Mouse (Mus musculus) heart, embryonic 15.5 days (tissue): Measurements from ENCODE around the gene Mc3r. TPM values are rescaled to one million over a fixed set of nuclear protein-coding genes. Genes with fewer than 3 reads are reported as not detected.

Experiments
- ATAC-seq: fragments of 200-750 bp; cut with Nextera tagmentation; replicated peaks from 2 replicates; pipeline ENCODE4 v1.8.0; 2017; ENCODE audit warnings: low read depth, moderate TSS enrichment; ENCODE audit not compliant: insufficient number of reproducible peaks, insufficient read depth, low FRiP score
- H3K27ac ChIP-seq: fragments of 300-500 bp; sonication (generic); 2 replicates; pipeline ENCODE4 v1.5.1; 2015; ENCODE audit warnings: mild to moderate bottlenecking, inconsistent platforms
- H3K27me3 ChIP-seq: fragments of 300-500 bp; sonication (generic); 2 replicates; pipeline ENCODE4 v1.6.1; 2015; ENCODE audit warnings: inconsistent platforms
- H3K36me3 ChIP-seq: fragments of 300-500 bp; sonication (generic); 2 replicates; pipeline ENCODE4 v1.6.1; 2015; ENCODE audit warnings: mild to moderate bottlenecking, inconsistent platforms
- H3K4me1 ChIP-seq: fragments of 300-500 bp; sonication (generic); replicated peaks from 2 replicates; pipeline ENCODE4 v1.6.1; 2015; ENCODE audit warnings: inconsistent platforms
- H3K4me2 ChIP-seq: fragments of 300-500 bp; sonication (generic); 2 replicates; pipeline ENCODE4 v1.6.1; 2015; ENCODE audit warnings: inconsistent platforms, mild to moderate bottlenecking, moderate library complexity
- H3K4me3 ChIP-seq: fragments of 300-500 bp; sonication (generic); 2 replicates; pipeline ENCODE4 v1.5.1; 2015; ENCODE audit warnings: mild to moderate bottlenecking, inconsistent platforms
- H3K9ac ChIP-seq: fragments of 300-500 bp; sonication (generic); 2 replicates; pipeline ENCODE4 v1.6.1; 2015; ENCODE audit warnings: mild to moderate bottlenecking, inconsistent platforms
- H3K9me3 ChIP-seq: fragments of 300-500 bp; sonication (generic); replicated peaks from 2 replicates; pipeline ENCODE4 v1.6.1; 2016; ENCODE audit warnings: inconsistent platforms
- WGBS: fragments of 180-500 bp; shearing (Covaris S2); methylation state at CpG from one replicate; pipeline ENCODE4 v1.1.7; 2015; ENCODE audit warnings: mixed read lengths; 5-methylcytosine and 5-hydroxymethylcytosine counted together
- polyA plus RNA-seq: library from polyadenylated mRNA; unstranded; fragments of >200 nt; fragmentation: Nextera tagmentation; extraction: Ambion mirVana; gene quantifications from 2 replicates; pipeline ENCODE4 v1.2.1, GENCODE M21; 2015

Gene Mc3r
- polyA plus RNA-seq, 1 experiment from 2014 or later, result not detected

DNA sequence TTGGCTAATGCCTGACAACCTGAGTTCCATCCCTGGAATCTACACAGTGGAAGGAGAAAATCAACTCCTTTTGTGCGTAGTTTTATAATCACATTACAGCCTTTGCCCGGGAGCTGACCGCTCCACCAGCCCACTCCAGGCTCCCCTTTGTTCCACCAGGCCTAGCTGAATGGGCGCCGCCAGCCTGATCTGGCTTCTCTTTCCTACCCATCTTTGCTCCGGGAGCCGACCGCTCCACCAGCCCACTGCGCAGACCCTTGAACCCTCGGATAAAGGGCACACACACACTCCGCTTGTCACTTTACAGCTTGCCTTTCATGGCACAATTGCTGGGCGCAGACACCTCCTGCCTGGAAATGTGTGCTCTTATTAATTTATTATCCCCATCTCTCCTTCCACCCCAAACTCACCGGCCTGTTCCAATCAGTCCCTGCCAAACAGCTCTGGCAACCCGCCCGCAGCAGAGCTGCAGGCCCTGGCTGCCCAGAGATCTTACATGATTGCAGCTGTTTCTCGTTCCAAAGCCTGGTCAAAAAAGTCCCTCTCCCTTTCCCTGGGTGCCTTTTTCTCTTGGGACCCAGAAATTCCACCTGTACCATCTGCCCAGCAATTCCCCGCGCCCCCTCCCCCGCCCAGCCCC, 33.9 kb downstream of the Mc3r start:
- Histone ChIP-seq H3K9me3 (no peaks in the 10 kb centered on the region), H3K27ac (no peak overlapping the region), H3K4me1 (no peaks in the 10 kb centered on the region), H3K9ac (no peak overlapping the region), H3K27me3 (no peaks in the 10 kb centered on the region), H3K36me3 (no peaks in the 10 kb centered on the region), H3K4me2 (no peak overlapping the region), H3K4me3 (no peak overlapping the region)
- no peak for ATAC-seq
- 77% methylated on average over 19 of the region's 19 CpGs for WGBS

DNA sequence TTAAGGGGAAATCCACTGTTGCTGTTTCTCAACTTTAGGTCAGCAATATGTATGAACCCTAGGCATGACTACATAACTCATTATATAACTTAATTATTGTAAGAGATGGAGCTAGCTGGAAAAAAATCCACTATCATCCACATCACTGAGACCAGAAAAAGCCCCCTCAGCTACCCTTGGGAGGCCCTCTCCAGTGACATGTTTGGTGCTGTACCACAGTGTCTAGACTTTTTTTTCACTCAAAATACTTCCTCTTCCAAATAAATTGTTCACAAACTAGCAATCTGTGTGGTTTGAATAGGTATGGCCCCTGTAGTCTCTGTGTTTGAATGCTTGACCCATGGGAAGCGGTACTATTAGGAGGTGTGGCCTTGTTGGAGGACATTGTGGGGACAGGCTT, 39.4 kb downstream of the Mc3r start:
- WGBS, result 89% methylated on average over 1 of the region's 1 CpGs
- Histone ChIP-seq H3K27ac (no peak overlapping the region), H3K4me1 (no peaks in the 10 kb centered on the region), H3K4me3 (no peak overlapping the region), H3K27me3 (no peaks in the 10 kb centered on the region), H3K9me3 (no peaks in the 10 kb centered on the region), H3K36me3 (no peaks in the 10 kb centered on the region), H3K4me2 (no peak overlapping the region), H3K9ac (no peak overlapping the region)
- ATAC-seq, result no peak

DNA sequence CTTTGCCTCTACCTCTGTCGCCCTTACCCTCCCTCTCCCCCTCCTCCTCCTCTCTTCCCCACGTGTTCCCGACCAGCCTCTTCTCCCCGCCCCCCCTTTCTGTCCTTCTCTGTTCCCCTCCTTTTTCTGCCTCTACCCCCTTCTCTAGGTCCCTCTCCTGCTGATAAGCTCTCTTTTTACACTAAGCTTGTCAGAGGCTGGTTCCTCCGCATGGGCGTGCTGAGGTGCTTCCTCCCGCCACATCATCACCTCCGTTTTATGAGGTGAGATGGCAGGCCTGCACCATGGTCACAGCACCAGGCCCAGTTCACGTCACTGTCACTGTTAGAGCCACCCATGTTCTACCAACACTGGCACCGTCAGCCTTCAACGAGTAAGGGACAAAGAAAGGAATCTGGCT, 40.7 kb downstream of the Mc3r start:
- H3K4me3 ChIP-seq, result no peak overlapping the region
- no peak overlapping the region for H3K4me2 ChIP-seq
- no peak overlapping the region for H3K27ac ChIP-seq
- WGBS, result 22% methylated on average over 11 of the region's 11 CpGs
- no peaks in the 10 kb centered on the region for H3K36me3 ChIP-seq
- H3K9ac ChIP-seq, result no peak overlapping the region
- H3K27me3 ChIP-seq, result no peaks in the 10 kb centered on the region
- no peaks in the 10 kb centered on the region for H3K4me1 ChIP-seq
- no peaks in the 10 kb centered on the region for H3K9me3 ChIP-seq
- ATAC-seq, result no peak; the same call in 1 of the 2 replicates

DNA sequence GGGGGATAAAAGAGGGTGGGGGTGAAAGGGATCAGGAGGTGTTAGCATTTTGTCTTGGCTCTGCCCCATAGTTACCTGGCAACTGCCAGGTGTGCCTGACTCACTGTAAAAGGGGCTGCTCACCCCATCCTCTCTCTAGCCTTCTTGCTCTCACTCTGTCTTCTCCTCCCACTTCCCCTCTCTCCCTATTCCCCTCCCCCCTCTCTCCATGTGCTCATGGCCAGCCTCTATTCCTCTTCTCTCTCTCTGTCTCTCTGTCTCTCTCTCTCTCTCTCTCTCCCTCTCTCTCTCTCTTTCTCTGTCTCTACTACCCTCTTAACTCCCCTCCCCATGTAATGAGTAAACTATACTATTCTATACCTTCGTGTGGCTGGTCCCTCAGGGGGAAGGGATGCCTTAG, 41.3 kb downstream of the Mc3r start:
- Histone ChIP-seq H3K9ac (no peak overlapping the region), H3K4me2 (no peak overlapping the region), H3K27ac (no peak overlapping the region)

DNA sequence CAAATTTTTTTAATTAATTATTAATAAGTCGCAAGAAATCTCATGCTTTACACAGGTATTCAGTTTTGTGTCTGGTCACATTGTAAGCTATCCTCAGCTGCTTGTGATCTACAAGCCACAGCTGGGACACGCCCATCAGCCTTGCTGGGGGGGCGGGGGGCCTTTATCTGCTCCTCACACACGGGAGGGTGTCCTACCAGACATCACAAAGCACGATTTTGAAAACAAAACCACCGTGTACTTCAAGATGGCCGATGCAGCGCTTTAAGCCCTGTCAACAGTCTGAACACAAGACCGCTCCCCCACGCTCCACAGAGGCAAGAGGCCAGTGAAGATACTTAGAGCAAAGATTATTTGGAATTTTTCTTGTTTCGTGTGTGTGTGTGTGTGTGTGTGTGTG, 42.2 kb downstream of the Mc3r start:
- Histone ChIP-seq H3K36me3 (no peaks in the 10 kb centered on the region), H3K4me1 (no peaks in the 10 kb centered on the region), H3K9me3 (no peaks in the 10 kb centered on the region), H3K4me2 (no peak overlapping the region), H3K27ac (no peak overlapping the region), H3K9ac (no peak overlapping the region), H3K4me3 (no peak overlapping the region), H3K27me3 (no peaks in the 10 kb centered on the region)
- ATAC-seq, result no peak
- WGBS, result 64% methylated on average over 11 of the region's 11 CpGs

More for the DNA sequence above, 41.3 kb downstream of the Mc3r start:
- Histone ChIP-seq H3K27me3 (no peaks in the 10 kb centered on the region), H3K4me3 (no peak overlapping the region), H3K9me3 (no peaks in the 10 kb centered on the region), H3K4me1 (no peaks in the 10 kb centered on the region), H3K36me3 (no peaks in the 10 kb centered on the region)
- ATAC-seq, result no peak
- WGBS, result 5% methylated on average over 1 of the region's 1 CpGs

DNA sequence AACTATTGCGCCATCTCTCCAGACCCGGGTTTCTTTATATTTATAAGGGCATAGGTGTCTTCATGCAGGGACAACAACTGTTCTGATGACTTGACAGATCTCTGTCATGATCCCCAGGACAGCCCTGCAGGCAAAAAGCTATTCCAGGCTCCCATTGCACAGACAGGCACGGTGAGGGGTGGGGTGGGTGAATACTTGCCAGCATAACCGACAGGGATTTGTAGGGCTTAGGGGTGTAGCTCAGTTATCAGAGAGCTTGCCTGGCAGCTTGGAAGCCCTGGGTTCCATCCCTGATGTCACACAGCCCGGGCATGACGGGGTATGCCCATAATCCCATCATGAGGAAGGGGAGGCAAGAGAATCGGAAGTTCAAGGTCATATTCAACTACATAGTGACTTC, 42.7 kb downstream of the Mc3r start:
- H3K4me1 ChIP-seq, result no peaks in the 10 kb centered on the region
- no peak for ATAC-seq
- H3K9me3 ChIP-seq, result no peaks in the 10 kb centered on the region
- no peak overlapping the region for H3K4me2 ChIP-seq
- H3K4me3 ChIP-seq, result no peak overlapping the region
- H3K36me3 ChIP-seq, result no peaks in the 10 kb centered on the region
- no peak overlapping the region for H3K27ac ChIP-seq
- H3K27me3 ChIP-seq, result no peaks in the 10 kb centered on the region
- H3K9ac ChIP-seq, result no peak overlapping the region
- WGBS, result 83% methylated on average over 7 of the region's 7 CpGs

DNA sequence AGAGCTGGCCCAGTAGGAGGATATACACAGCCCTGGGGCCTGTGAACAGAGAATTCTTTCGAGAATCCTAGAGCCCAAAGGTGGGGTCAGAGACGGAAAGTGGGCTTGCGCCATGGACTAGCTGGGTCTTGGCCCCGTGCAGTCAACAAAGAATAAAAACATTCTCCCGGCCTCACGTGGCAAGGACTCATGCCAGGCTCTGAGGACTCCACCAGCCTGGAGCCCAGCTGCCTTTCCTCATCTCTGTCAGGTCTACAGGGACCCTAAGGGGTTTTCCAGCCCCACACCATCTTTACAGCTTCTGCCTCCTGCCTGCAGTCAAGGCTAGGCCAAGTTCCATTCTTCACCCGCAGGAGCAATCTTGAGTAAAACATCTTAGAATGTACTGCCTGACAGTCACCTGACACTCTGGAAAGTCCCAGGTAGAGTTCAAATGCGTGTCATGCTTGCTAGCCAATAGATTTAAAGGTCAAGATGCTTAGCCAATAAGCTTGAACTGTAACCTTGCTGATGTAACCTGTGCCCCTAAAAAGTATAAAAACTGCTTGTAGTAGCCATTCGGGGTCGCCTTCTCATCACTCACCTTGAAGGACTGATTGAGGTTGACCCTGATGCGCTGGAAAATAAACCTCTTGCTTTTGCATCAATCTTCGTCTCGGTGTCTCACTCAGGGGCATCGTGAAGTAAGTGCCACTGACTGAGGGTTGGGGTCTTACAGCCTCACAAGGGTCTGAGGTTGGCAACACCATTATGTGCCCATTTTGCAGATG, 43.6 kb downstream of the Mc3r start:
- H3K4me1 ChIP-seq, result no peaks in the 10 kb centered on the region
- no peak for ATAC-seq
- H3K36me3 ChIP-seq, result no peaks in the 10 kb centered on the region
- no peak overlapping the region for H3K27ac ChIP-seq
- H3K9ac ChIP-seq, result no peak overlapping the region
- WGBS, result 84% methylated on average over 14 of the region's 14 CpGs
- no peaks in the 10 kb centered on the region for H3K9me3 ChIP-seq
- no peaks in the 10 kb centered on the region for H3K27me3 ChIP-seq
- no peak overlapping the region for H3K4me2 ChIP-seq
- no peak overlapping the region for H3K4me3 ChIP-seq

DNA sequence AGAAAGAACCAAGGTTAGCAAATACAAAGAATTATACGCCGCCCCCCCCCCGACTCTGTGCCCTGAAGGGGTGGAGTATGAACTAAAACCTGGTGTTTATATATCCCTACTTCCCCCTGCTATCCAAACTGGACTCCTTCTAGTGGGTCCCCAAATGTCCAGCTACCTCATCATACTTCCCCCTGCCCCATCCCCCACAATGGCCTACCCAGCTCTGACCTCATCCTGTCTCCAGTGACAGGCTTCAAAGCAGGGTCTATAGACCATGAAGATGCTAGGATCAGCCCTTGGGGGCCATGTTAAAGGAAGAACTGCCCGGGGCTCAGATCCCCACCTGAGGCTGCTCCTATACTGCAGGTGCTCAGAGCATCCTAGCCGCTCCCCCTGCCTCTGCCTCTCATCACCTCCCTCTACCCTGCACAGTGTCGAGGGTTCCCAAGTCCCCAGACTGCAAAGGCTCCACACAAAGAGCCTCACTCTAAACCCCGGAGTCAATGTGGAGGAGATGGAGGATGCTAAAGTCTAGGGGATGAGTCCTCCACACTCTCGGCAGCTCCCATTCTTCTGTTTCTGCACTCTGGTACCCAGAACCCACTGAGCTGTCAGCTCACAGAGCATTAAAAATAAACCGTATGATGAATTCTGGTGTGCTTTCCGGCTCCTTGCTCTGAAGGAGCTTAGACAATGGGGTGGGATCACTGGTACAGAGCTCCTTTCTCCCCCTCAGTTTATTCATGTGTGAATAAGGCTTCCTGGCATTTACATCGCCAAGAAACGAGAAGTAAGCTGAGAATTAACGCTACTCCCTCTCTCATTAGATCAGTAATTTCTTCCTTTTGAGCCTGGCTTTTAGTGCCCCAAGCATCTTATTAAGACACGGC, 44.5 kb downstream of the Mc3r start:
- Histone ChIP-seq H3K4me1 (no peaks in the 10 kb centered on the region), H3K36me3 (no peaks in the 10 kb centered on the region), H3K4me2 (no peak overlapping the region), H3K9ac (no peak overlapping the region), H3K4me3 (no peak overlapping the region), H3K27ac (no peak overlapping the region), H3K27me3 (no peaks in the 10 kb centered on the region), H3K9me3 (no peaks in the 10 kb centered on the region)
- ATAC-seq, result no peak
- 75% methylated on average over 14 of the region's 14 CpGs for WGBS

DNA sequence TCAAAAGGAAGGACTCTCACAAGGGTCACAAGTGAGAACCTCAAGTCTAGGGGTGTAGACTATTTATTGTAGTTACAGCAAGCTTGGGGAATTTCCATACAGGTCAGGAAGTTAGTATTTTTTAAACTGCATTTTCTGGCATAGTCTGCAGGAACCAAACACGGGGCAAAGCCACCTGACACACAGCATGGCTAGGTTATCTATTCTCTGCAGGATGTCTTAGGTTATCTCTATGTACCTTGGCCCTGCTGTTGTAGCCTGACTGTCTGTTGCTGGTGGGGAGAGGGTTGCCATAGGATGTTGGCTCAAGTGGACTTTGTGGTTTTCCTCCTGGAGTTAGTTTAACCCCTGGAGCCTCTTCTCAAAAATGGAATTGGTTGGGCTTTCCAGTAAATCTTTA, 49.8 kb downstream of the Mc3r start:
- H3K9ac ChIP-seq, result no peak overlapping the region
- H3K27me3 ChIP-seq, result peaks cover 3% of the 10 kb centered on the region; the same call in 1 of the 2 replicates
- no peaks in the 10 kb centered on the region for H3K4me1 ChIP-seq
- no peak overlapping the region for H3K4me3 ChIP-seq
- no peaks in the 10 kb centered on the region for H3K9me3 ChIP-seq
- no peak for ATAC-seq
- no peaks in the 10 kb centered on the region for H3K36me3 ChIP-seq
- H3K4me2 ChIP-seq, result no peak overlapping the region
- WGBS, result 30% methylated on average over 1 of the region's 1 CpGs
- H3K27ac ChIP-seq, result no peak overlapping the region

DNA sequence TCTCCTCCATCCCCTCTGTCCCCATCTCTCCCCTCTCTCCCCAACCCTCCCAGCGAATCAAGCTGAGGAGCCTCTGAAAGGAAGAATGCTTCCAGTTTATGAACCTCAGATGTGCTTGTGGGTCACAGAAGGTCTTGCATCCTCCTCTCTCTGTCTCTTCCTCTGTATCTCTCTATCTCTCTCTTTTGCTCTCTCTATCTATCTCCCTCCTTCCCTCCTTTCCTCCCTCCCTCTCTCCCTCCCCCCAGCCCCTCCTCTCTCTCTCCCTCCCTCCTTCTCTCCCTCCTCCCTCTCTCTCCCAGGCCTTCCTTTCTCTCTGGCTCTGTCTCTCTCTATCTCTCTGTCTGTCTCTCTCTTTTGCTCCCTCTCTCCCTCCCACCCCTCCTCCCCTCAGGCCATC, 50.2 kb downstream of the Mc3r start:
- H3K4me2 ChIP-seq, result no peak overlapping the region
- H3K4me3 ChIP-seq, result no peak overlapping the region
- no peaks in the 10 kb centered on the region for H3K4me1 ChIP-seq
- ATAC-seq, result no peak
- H3K27me3 ChIP-seq, result peaks cover 3% of the 10 kb centered on the region; the same call in 1 of the 2 replicates
- H3K9me3 ChIP-seq, result no peaks in the 10 kb centered on the region
- H3K9ac ChIP-seq, result no peak overlapping the region
- H3K36me3 ChIP-seq, result no peaks in the 10 kb centered on the region
- 42% methylated on average over 1 of the region's 1 CpGs for WGBS
- no peak overlapping the region for H3K27ac ChIP-seq

DNA sequence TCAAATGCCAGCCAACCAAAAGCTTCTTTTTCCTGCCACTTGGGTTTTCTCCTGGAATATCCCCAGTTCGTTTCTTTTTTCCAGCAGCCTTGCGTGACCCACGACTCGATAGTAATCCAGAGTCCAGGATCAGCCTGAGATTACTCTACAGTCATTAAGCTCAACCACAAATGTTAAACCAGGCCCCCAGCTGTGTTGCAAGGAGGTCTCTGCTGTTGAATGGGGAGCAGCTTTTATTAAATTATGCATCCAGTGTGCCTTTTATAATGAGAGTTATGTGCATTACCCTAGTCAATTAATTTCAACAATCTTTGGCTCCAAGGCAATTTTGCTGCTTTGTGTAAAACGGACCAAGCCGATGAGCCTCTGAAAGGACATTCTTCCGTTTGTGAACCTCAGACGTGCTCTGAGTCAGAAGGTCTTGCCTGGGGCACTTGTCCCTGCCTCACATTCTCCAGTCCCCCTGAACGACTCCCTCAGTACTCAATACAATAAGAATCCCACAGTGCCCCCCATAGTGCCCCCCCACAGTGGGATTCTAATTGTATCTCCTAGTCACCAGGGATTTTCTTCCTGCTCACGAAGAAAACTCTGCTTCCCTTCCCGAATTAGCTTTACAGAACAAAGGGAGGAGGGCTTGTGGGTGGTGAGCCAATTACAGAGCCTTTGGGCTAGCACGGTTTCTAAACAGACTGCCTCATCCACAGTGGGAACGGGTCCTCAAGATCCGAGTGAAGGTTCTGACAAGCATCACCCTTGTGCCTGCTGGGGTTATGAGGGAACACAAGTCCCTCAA, 51.0 kb downstream of the Mc3r start:
- Histone ChIP-seq H3K9me3 (no peaks in the 10 kb centered on the region), H3K27me3 (peaks cover 3% of the 10 kb centered on the region; the same call in 1 of the 2 replicates), H3K4me2 (no peak overlapping the region), H3K4me3 (no peak overlapping the region), H3K9ac (no peak overlapping the region), H3K36me3 (no peaks in the 10 kb centered on the region), H3K4me1 (no peaks in the 10 kb centered on the region), H3K27ac (no peak overlapping the region)
- no peak for ATAC-seq
- WGBS, result 25% methylated on average over 14 of the region's 14 CpGs
